Mouse (Mus musculus) small intestine, adult 2 months (tissue): ENCODE data around the gene Hook1. TPM values are rescaled to one million over a fixed set of nuclear protein-coding genes. Genes with fewer than 3 reads are reported as not detected.

Experiments
- H3K27ac ChIP-seq: fragments of 200-500 bp; 2 replicates; pipeline ENCODE4 v1.5.1; 2012; ENCODE audit warnings: low read depth, low read length, control low read depth, inconsistent platforms; ENCODE audit not compliant: insufficient read depth
- H3K27me3 ChIP-seq: fragments of 200-500 bp; 2 replicates; pipeline ENCODE4 v1.6.1; 2012; ENCODE audit warnings: mild to moderate bottlenecking, moderate library complexity, low read length, inconsistent platforms; ENCODE audit not compliant: control insufficient read depth, insufficient read depth
- H3K36me3 ChIP-seq: fragments of 200-500 bp; 2 replicates; pipeline ENCODE4 v1.6.1; 2012; ENCODE audit warnings: mild to moderate bottlenecking, low read length, control low read depth, inconsistent platforms; ENCODE audit not compliant: control insufficient read depth, insufficient read depth
- H3K4me1 ChIP-seq: fragments of 200-500 bp; 2 replicates; pipeline ENCODE4 v1.6.1; 2012; ENCODE audit warnings: low read length, inconsistent platforms, mixed read lengths; ENCODE audit not compliant: control insufficient read depth, insufficient read depth, insufficient read length
- H3K4me3 ChIP-seq: fragments of 200-500 bp; 2 replicates; pipeline ENCODE4 v1.5.1; 2012; ENCODE audit warnings: low read depth, mild to moderate bottlenecking, control low read depth, inconsistent platforms, low read length, moderate library complexity
- CTCF ChIP-seq: fragments of 200-500 bp; IDR thresholded peaks from 2 replicates; pipeline ENCODE4 v1.5.1; 2012; ENCODE audit warnings: low read depth, mild to moderate bottlenecking, control low read depth, inconsistent platforms, low read length, moderate library complexity, mixed read lengths; ENCODE audit not compliant: insufficient replicate concordance, insufficient read length; ENCODE audit errors: extremely low read depth
- POLR2A ChIP-seq: fragments of 200-500 bp; IDR thresholded peaks from 2 replicates; pipeline ENCODE4 v1.6.1; 2012; ENCODE audit warnings: low read depth, mild to moderate bottlenecking, control low read depth, inconsistent platforms, low read length, moderate library complexity
- WGBS: fragments of 180-500 bp; shearing (Covaris S2); methylation state at CpG from one replicate; pipeline ENCODE4 v1.1.7; 2018; 5-methylcytosine and 5-hydroxymethylcytosine counted together
- polyA plus RNA-seq: library from polyadenylated mRNA; depleted of rRNA; stranded (reverse); fragments of >200 nt; gene quantifications from 2 replicates; pipeline ENCODE4 v1.2.3, GENCODE M21; 2012; rRNA removed

Gene Hook1
- polyA plus RNA-seq, 1 experiment, result 8.3 TPM

DNA sequence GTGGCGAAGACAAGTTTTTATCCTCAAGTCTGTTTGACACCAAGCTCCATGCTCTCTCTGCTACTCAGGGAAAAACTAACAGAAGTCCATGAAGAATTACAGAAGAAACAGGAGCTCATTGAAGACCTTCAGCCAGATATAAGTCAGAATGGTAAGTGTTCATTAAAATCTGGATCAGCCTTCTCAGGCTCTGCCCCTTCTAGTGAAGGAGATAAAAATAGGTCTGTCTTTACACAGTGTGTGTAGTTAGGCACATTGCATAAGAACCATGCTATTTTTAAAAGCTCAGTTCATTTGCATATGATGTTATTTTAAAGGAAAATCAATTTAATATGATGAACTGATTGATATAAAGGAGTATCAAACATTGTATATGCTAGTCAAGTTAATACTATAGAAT lies 49.8 kb downstream of the Hook1 start:
- 96% methylated on average over 1 of the region's 1 CpGs for WGBS
- TF ChIP-seq POLR2A (no peak), CTCF (no peak)
- H3K4me3 ChIP-seq, result no peak overlapping the region
- no peaks in the 10 kb centered on the region for H3K27me3 ChIP-seq
- H3K4me1 ChIP-seq, result no peaks in the 10 kb centered on the region
- no peak overlapping the region for H3K27ac ChIP-seq
- H3K36me3 ChIP-seq, result peaks cover 41% of the 10 kb centered on the region

DNA sequence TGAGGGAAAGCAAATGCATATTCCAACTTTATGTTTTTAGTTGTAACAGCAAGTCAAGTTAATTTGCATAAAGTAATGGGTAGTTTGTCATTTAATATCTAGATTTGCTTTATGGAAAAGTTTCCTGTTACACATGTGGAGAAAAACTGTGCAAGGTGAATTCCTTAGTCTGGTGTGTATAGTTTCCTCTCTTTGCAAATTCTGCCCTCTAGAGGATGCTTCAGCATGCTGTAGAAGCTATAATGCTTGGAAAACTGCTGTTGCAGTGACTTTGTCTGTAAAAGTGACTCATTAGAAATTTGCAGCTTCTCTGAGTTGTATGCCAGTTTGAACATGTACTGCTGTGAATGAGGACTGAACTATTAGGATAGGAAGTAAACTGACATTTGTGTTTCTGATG lies 55.8 kb downstream of the Hook1 start:
- H3K4me3 ChIP-seq, result no peak overlapping the region
- peaks cover 32% of the 10 kb centered on the region for H3K36me3 ChIP-seq
- no peak overlapping the region for H3K27ac ChIP-seq
- H3K27me3 ChIP-seq, result no peaks in the 10 kb centered on the region
- no peaks in the 10 kb centered on the region for H3K4me1 ChIP-seq
- TF ChIP-seq CTCF (no peak), POLR2A (no peak)

DNA sequence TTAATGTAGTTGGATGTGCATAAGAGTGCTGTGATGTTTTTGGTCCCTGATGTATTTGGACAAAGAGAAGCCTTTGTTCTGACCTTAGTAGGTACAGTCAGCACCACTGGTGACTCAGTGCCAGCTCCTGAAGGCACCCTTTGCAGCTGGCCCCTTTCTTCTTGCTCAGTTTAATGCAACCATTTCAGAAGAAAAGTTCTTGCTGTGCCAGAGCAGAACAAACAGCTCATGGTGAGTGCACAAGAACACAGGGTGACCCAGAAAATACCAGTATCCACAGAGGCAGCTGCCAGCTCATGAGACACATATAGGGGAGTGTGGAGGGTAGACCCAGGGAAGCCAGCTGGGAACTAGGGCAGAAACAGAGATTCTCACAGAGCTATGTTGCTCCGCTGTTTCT lies 61.4 kb downstream of the Hook1 start:
- 88% methylated on average over 1 of the region's 1 CpGs for WGBS
- TF ChIP-seq CTCF (no peak), POLR2A (no peak)
- peaks cover 6% of the 10 kb centered on the region for H3K36me3 ChIP-seq
- H3K4me3 ChIP-seq, result no peak overlapping the region
- H3K27me3 ChIP-seq, result no peaks in the 10 kb centered on the region
- no peak overlapping the region for H3K27ac ChIP-seq
- no peaks in the 10 kb centered on the region for H3K4me1 ChIP-seq

DNA sequence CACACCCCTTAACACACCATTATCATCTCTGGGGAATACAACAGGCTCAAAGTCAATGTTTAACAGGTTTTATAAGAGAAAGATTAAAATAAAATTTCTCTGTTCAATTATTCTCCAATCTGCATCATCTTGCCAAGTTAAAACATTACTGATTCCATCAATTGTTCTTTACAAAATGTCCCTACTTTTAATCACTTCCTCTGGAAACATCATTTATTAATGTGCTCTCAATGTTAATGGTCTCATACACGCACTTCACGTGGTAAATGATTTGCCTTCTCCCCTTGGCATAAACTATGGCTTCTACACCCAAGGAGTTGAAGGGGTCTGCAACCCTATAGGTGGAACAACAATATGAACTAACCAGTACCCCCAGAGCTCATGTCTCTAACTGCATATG lies 93.1 kb downstream of the Hook1 start:
- 0 out of 2 replicates have a peak, but pooled peaks cover 3% of the 10 kb centered on the region for H3K27me3 ChIP-seq
- H3K27ac ChIP-seq, result no peak overlapping the region
- TF ChIP-seq CTCF, result no peak
- TF ChIP-seq POLR2A, result no peak
- H3K4me3 ChIP-seq, result no peak overlapping the region
- 81% methylated on average over 2 of the region's 2 CpGs for WGBS
- H3K36me3 ChIP-seq, result no peaks in the 10 kb centered on the region
- H3K4me1 ChIP-seq, result no peaks in the 10 kb centered on the region

DNA sequence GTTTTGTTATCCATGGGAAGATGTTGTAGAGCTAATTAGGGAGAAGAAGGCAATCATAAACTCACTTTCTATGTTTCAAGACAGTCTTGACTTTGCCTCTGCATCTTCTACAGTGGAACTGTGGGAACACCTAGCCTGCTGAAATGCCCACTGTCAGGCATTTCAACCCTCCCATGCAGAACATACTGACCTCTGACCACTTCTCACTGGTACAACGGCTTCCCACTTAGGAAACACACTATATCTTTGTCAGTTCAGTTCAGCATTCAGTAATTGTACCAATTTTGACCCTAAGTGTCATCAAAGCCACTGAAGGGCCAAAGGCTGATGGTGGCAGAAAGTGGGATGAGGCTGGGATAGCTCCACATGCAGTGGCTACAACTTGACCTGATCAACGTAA lies 95.0 kb downstream of the Hook1 start:
- Histone ChIP-seq H3K36me3 (no peaks in the 10 kb centered on the region), H3K4me1 (no peaks in the 10 kb centered on the region), H3K4me3 (no peak overlapping the region), H3K27ac (no peak overlapping the region), H3K27me3 (0 out of 2 replicates have a peak, but pooled peaks cover 3% of the 10 kb centered on the region)
- 72% methylated on average over 2 of the region's 2 CpGs for WGBS
- TF ChIP-seq CTCF (no peak), POLR2A (no peak)

Other genes with a start within 250 kb of the Hook1 start
- not detected in 2 replicates for gene Cyp2j13, start 110.3 kb downstream of the Hook1 start, polyA plus RNA-seq
- gene Cyp2j12, start 173.9 kb downstream of the Hook1 start, polyA plus RNA-seq, result not detected in 2 replicates